Mouse (Mus musculus) natural killer cell, adult 2 months (primary cell): ENCODE data around the gene Kdm2a.
"Not testable (repeated sequence)": the region's sequence is repeated elsewhere in the genome, so short reads cannot be mapped to it uniquely, and the experiment has no call there.

Experiments used
- DNase-seq, 2 experiments: peaks; one replicate each; pipeline ENCODE4 v3.0.0; 2022; ENCODE audit warnings: low spot score in 2 of 2

The Kdm2a gene

GRCm38 (mm10) chr19:4417183-4417582 is 19.1 kb upstream of the Kdm2a start:
- DNase-seq, result peak; percentile 73 to 76

- DNase-seq, result no peak
These were observed 16.5 kb upstream of the Kdm2a start for GRCm38 (mm10) chr19:4414631-4415030.

GRCm38 (mm10) chr19:4409062-4409461 is 11.0 kb upstream of the Kdm2a start:
- DNase-seq, result peak in 1 of 2 experiments; percentile 23

GRCm38 (mm10) chr19:4404840-4405239 is 6.8 kb upstream of the Kdm2a start:
- DNase-seq, result no peak

GRCm38 (mm10) chr19:4398959-4399358 is 874 bp upstream of the Kdm2a start:
- no peak for DNase-seq

- no peak for DNase-seq
These were observed 504 bp upstream of the Kdm2a start for GRCm38 (mm10) chr19:4398630-4398948.

- DNase-seq, result peak; percentile 94 to 96
These were observed 887 bp downstream of the Kdm2a start for GRCm38 (mm10) chr19:4396998-4397797.

GRCm38 (mm10) chr19:4396081-4396997 is 1.7 kb downstream of the Kdm2a start:
- DNase-seq, result peak; percentile 21 to 25

- DNase-seq, result no peak
These were observed 10.8 kb downstream of the Kdm2a start for GRCm38 (mm10) chr19:4387276-4387675.

- no peak for DNase-seq
These were observed 13.1 kb downstream of the Kdm2a start for GRCm38 (mm10) chr19:4385026-4385425.

GRCm38 (mm10) chr19:4384322-4384721 is 13.8 kb downstream of the Kdm2a start:
- no peak for DNase-seq

- no peak for DNase-seq
These were observed 14.8 kb downstream of the Kdm2a start for GRCm38 (mm10) chr19:4383306-4383705.

GRCm38 (mm10) chr19:4382303-4382702 is 15.8 kb downstream of the Kdm2a start:
- DNase-seq, result not testable (repeated sequence)

- no peak for DNase-seq
These were observed 27.4 kb downstream of the Kdm2a start for GRCm38 (mm10) chr19:4370656-4371055.

- DNase-seq, result no peak
These were observed 27.8 kb downstream of the Kdm2a start for GRCm38 (mm10) chr19:4370254-4370653.

- DNase-seq, result no peak
These were observed 48.6 kb downstream of the Kdm2a start for GRCm38 (mm10) chr19:4349455-4349854.

GRCm38 (mm10) chr19:4346479-4346878 is 51.6 kb downstream of the Kdm2a start:
- no peak for DNase-seq

GRCm38 (mm10) chr19:4338162-4338561 is 59.9 kb downstream of the Kdm2a start:
- peak; percentile 73 to 78 for DNase-seq

GRCm38 (mm10) chr19:4333791-4334190 is 64.3 kb downstream of the Kdm2a start:
- peak; percentile 86 to 89 for DNase-seq

- peak in 1 of 2 experiments; percentile 4 for DNase-seq
These were observed 64.8 kb downstream of the Kdm2a start for GRCm38 (mm10) chr19:4333100-4333775.

GRCm38 (mm10) chr19:4332653-4333052 is 65.4 kb downstream of the Kdm2a start:
- DNase-seq, result peak; percentile 72 to 73

GRCm38 (mm10) chr19:4331273-4331672 is 66.8 kb downstream of the Kdm2a start:
- no peak for DNase-seq
